Mouse (Mus musculus) heart, embryonic 13.5 days (tissue): ENCODE data around the gene Cxcl5. TPM values are rescaled to one million over a fixed set of nuclear protein-coding genes. Genes with fewer than 3 reads are reported as not detected.

ENCODE experiments used
- ATAC-seq: fragments of 200-750 bp; cut with Nextera tagmentation; 2 replicates; pipeline ENCODE4 v1.8.0; 2017; ENCODE audit warnings: moderate TSS enrichment; ENCODE audit not compliant: insufficient number of reproducible peaks, low FRiP score, low TSS enrichment; ENCODE audit errors: extremely low read depth
- H3K27ac ChIP-seq: fragments of 300-500 bp; sonication (generic); replicated peaks from 2 replicates; pipeline ENCODE4 v1.5.1; 2015; ENCODE audit warnings: moderate library complexity, mild to moderate bottlenecking, inconsistent platforms
- H3K27me3 ChIP-seq: fragments of 300-500 bp; sonication (generic); replicated peaks from 2 replicates; pipeline ENCODE4 v1.6.1; 2015; ENCODE audit warnings: mild to moderate bottlenecking, inconsistent platforms
- H3K36me3 ChIP-seq: fragments of 300-500 bp; sonication (generic); 2 replicates; pipeline ENCODE4 v1.6.1; 2015; ENCODE audit warnings: mild to moderate bottlenecking, inconsistent platforms
- H3K4me1 ChIP-seq: fragments of 300-500 bp; sonication (generic); 2 replicates; pipeline ENCODE4 v1.6.1; 2015; ENCODE audit warnings: inconsistent platforms
- H3K4me2 ChIP-seq: fragments of 300-500 bp; sonication (generic); 2 replicates; pipeline ENCODE4 v1.6.1; 2015; ENCODE audit warnings: inconsistent platforms, mild to moderate bottlenecking, moderate library complexity
- H3K4me3 ChIP-seq: fragments of 300-500 bp; sonication (generic); 2 replicates; pipeline ENCODE4 v1.5.1; 2015; ENCODE audit warnings: moderate library complexity, mild to moderate bottlenecking, inconsistent platforms
- H3K9ac ChIP-seq: fragments of 300-500 bp; sonication (generic); 2 replicates; pipeline ENCODE4 v1.6.1; 2015; ENCODE audit warnings: inconsistent platforms, mild to moderate bottlenecking, moderate library complexity
- H3K9me3 ChIP-seq: fragments of 300-500 bp; sonication (generic); 2 replicates; pipeline ENCODE4 v1.6.1; 2016; ENCODE audit warnings: inconsistent platforms
- WGBS: fragments of 180-500 bp; shearing (Covaris S2); methylation state at CpG from one replicate; pipeline ENCODE4 v1.1.7; 2015; ENCODE audit warnings: mixed read lengths; 5-methylcytosine and 5-hydroxymethylcytosine counted together
- polyA plus RNA-seq: library from polyadenylated mRNA; unstranded; fragments of >200 nt; fragmentation: Nextera tagmentation; extraction: Ambion mirVana; gene quantifications from 2 replicates; pipeline ENCODE4 v1.2.1, GENCODE M21; 2015

Gene Cxcl5
- polyA plus RNA-seq, 1 experiment from 2014 or later = 0.17 TPM

- H3K4me2 ChIP-seq = no peak overlapping the region
- no peaks in the 10 kb centered on the region for H3K36me3 ChIP-seq
- peaks cover 26% of the 10 kb centered on the region for H3K27me3 ChIP-seq
- WGBS = 80% methylated on average over 3 of the region's 3 CpGs
- peaks cover 16% of the 10 kb centered on the region for H3K4me1 ChIP-seq
- no peak for ATAC-seq
- no peak overlapping the region for H3K4me3 ChIP-seq
- H3K9ac ChIP-seq = no peak overlapping the region
- no peak overlapping the region for H3K27ac ChIP-seq
- no peaks in the 10 kb centered on the region for H3K9me3 ChIP-seq
These were observed 2.7 kb downstream of the Cxcl5 start for GRCm38 (mm10) chr5:90761834-90762233.

GRCm38 (mm10) chr5:90763912-90764665, 4.9 kb downstream of the Cxcl5 start:
- Histone ChIP-seq H3K4me1 (peaks cover 5% of the 10 kb centered on the region), H3K27me3 (peaks cover 13% of the 10 kb centered on the region), H3K36me3 (no peaks in the 10 kb centered on the region), H3K4me3 (no peak overlapping the region), H3K27ac (no peak overlapping the region), H3K9ac (no peak overlapping the region), H3K4me2 (no peak overlapping the region), H3K9me3 (no peaks in the 10 kb centered on the region)
- ATAC-seq = no peak
- WGBS = 71% methylated on average over 12 of the region's 12 CpGs

- Histone ChIP-seq H3K36me3 (no peaks in the 10 kb centered on the region), H3K9ac (no peak overlapping the region), H3K9me3 (no peaks in the 10 kb centered on the region), H3K4me2 (no peak overlapping the region), H3K4me1 (no peaks in the 10 kb centered on the region), H3K4me3 (no peak overlapping the region), H3K27ac (no peak overlapping the region), H3K27me3 (peaks cover 3% of the 10 kb centered on the region; the same call in 1 of the 2 replicates)
- WGBS = 46% methylated on average over 8 of the region's 8 CpGs
- ATAC-seq = no peak
These were observed 6.9 kb downstream of the Cxcl5 start for GRCm38 (mm10) chr5:90765821-90766606.

- Histone ChIP-seq H3K27me3 (no peaks in the 10 kb centered on the region), H3K36me3 (no peaks in the 10 kb centered on the region), H3K4me3 (no peak within 1 kb of the TSS), H3K27ac (no peak within 1 kb of the TSS), H3K9ac (no peak within 1 kb of the TSS), H3K4me2 (no peak within 1 kb of the TSS), H3K9me3 (no peaks in the 10 kb centered on the region), H3K4me1 (peaks cover 9% of the 10 kb centered on the region)
- WGBS = 63% methylated on average over 3 of the region's 3 CpGs
- no peak for ATAC-seq
These were observed 9.1 kb downstream of the Cxcl5 start, which contains the start of gene Ppbp for GRCm38 (mm10) chr5:90768218-90768617. Gene Ppbp (plus strand): TSS chr5:90768518.

- H3K27ac ChIP-seq = no peak overlapping the region
- no peak overlapping the region for H3K4me2 ChIP-seq
- ATAC-seq = no peak
- H3K9ac ChIP-seq = no peak overlapping the region
- no peaks in the 10 kb centered on the region for H3K27me3 ChIP-seq
- no peaks in the 10 kb centered on the region for H3K36me3 ChIP-seq
- no peaks in the 10 kb centered on the region for H3K9me3 ChIP-seq
- WGBS = 73% methylated on average over 3 of the region's 3 CpGs
- H3K4me3 ChIP-seq = no peak overlapping the region
- H3K4me1 ChIP-seq = peaks cover 9% of the 10 kb centered on the region
These were observed 12.2 kb downstream of the Cxcl5 start for GRCm38 (mm10) chr5:90771369-90771768.

GRCm38 (mm10) chr5:90771880-90772653, 12.9 kb downstream of the Cxcl5 start, which contains the start of gene Pf4:
Gene Pf4 (plus strand): TSS chr5:90772435.
- Histone ChIP-seq H3K4me1 (peaks cover 9% of the 10 kb centered on the region), H3K4me3 (no peak within 1 kb of the TSS), H3K4me2 (peak within 1 kb of the TSS; percentile 33), H3K9me3 (no peaks in the 10 kb centered on the region), H3K27ac (peak within 1 kb of the TSS; percentile 6; the same call in 1 of the 2 replicates), H3K9ac (no peak within 1 kb of the TSS), H3K36me3 (no peaks in the 10 kb centered on the region), H3K27me3 (no peaks in the 10 kb centered on the region)
- 56% methylated on average over 16 of the region's 16 CpGs for WGBS
- ATAC-seq = 0 out of 2 replicates have a peak, but pooled peaks have one; percentile 31

GRCm38 (mm10) chr5:90775562-90775961, 16.4 kb downstream of the Cxcl5 start:
- Histone ChIP-seq H3K27ac (no peak overlapping the region), H3K4me1 (peaks cover 9% of the 10 kb centered on the region), H3K36me3 (no peaks in the 10 kb centered on the region), H3K27me3 (no peaks in the 10 kb centered on the region), H3K9me3 (no peaks in the 10 kb centered on the region), H3K9ac (no peak overlapping the region), H3K4me3 (no peak overlapping the region), H3K4me2 (no peak overlapping the region)
- WGBS = 63% methylated on average over 5 of the region's 5 CpGs
- no peak for ATAC-seq

- Histone ChIP-seq H3K4me1 (peaks cover 2% of the 10 kb centered on the region), H3K27ac (no peak overlapping the region), H3K9me3 (no peaks in the 10 kb centered on the region), H3K4me2 (no peak overlapping the region), H3K4me3 (no peak overlapping the region), H3K27me3 (no peaks in the 10 kb centered on the region), H3K36me3 (no peaks in the 10 kb centered on the region), H3K9ac (no peak overlapping the region)
- 79% methylated on average over 10 of the region's 10 CpGs for WGBS
- no peak for ATAC-seq
These were observed 18.5 kb downstream of the Cxcl5 start for GRCm38 (mm10) chr5:90777621-90778020.

GRCm38 (mm10) chr5:90778856-90779255, 19.7 kb downstream of the Cxcl5 start:
- no peaks in the 10 kb centered on the region for H3K36me3 ChIP-seq
- H3K9ac ChIP-seq = no peak overlapping the region
- no peaks in the 10 kb centered on the region for H3K4me1 ChIP-seq
- 63% methylated on average over 6 of the region's 6 CpGs for WGBS
- H3K9me3 ChIP-seq = no peaks in the 10 kb centered on the region
- no peaks in the 10 kb centered on the region for H3K27me3 ChIP-seq
- H3K4me2 ChIP-seq = no peak overlapping the region
- no peak for ATAC-seq
- no peak overlapping the region for H3K27ac ChIP-seq
- H3K4me3 ChIP-seq = no peak overlapping the region

- Histone ChIP-seq H3K27ac (no peak overlapping the region), H3K4me3 (no peak overlapping the region), H3K4me2 (no peak overlapping the region), H3K27me3 (peaks cover 12% of the 10 kb centered on the region; the same call in 1 of the 2 replicates), H3K9ac (no peak overlapping the region), H3K9me3 (no peaks in the 10 kb centered on the region), H3K36me3 (no peaks in the 10 kb centered on the region), H3K4me1 (peaks cover 2% of the 10 kb centered on the region; the same call in 1 of the 2 replicates)
- WGBS = 74% methylated on average over 3 of the region's 3 CpGs
- ATAC-seq = no peak
These were observed 24.5 kb downstream of the Cxcl5 start for GRCm38 (mm10) chr5:90783697-90784096.
